Mouse (Mus musculus) thymus, postnatal 10 days (tissue): ENCODE results near the gene Synpo2.

Source experiments
- DNase-seq, 2 experiments: peaks; one replicate each; pipeline ENCODE4 v3.0.0; 2021; ENCODE audit warnings: low spot score in 2 of 2

Synpo2 gene

DNA sequence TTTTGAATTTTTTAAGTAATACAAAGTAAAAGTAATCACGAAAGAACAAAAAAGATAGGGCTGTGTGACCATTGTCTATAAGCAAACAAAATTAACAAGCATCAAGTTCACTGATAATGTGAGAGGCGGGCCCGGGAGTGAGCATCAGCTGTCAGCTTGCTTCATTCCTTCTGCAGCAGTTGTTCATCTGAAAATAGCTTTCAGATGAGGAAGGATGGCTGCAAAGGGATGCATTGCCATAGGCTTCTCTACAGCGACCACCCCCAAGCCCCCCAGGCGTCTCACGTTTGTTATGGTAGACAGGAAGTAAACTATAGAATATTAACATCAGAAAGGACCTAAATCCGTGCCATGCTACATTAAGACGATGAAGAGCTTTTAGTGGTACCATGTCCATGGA, 202.1 kb downstream of the Synpo2 start:
- DNase-seq: no peak
